Mouse (Mus musculus) MEL (cell line): ENCODE measurements around the gene Sorcs2. TPM values are rescaled to one million over a fixed set of nuclear protein-coding genes. Genes with fewer than 3 reads are reported as not detected.

ENCODE experiments used
- DNase-seq: peaks from one replicate; pipeline ENCODE4 v3.0.0; 2011; ENCODE audit warnings: low read depth, low spot score
- H3K27ac ChIP-seq: 2 replicates; pipeline ENCODE4 v1.5.1; 2012; ENCODE audit warnings: low read depth, mild to moderate bottlenecking, control low read depth, low read length, moderate library complexity; ENCODE audit not compliant: control insufficient read depth
- H3K27me3 ChIP-seq, 2 experiments: fragments of 150-350 bp in 1 of 2; sonication (generic) in 1 of 2; 2 replicates each; pipeline ENCODE4 v1.6.1; 2012; ENCODE audit warnings: low read length in 2 of 2, mild to moderate bottlenecking in 2 of 2, improper control_type of control experiment in 1 of 2, moderate library complexity in 1 of 2; ENCODE audit not compliant: insufficient read depth in 2 of 2, control insufficient read depth in 1 of 2
- H3K36me3 ChIP-seq, 2 experiments: 2 replicates each; pipeline ENCODE4 v1.6.1; 2012 to 2014; ENCODE audit warnings: low read length in 2 of 2, improper control_type of control experiment in 1 of 2, inconsistent platforms in 1 of 2, mild to moderate bottlenecking in 1 of 2; ENCODE audit not compliant: insufficient read depth in 2 of 2, control insufficient read depth in 1 of 2
- H3K4me1 ChIP-seq, 2 experiments: fragments of 150-350 bp in 1 of 2; sonication (generic) in 1 of 2; 2 replicates each; pipeline ENCODE4 v1.6.1; 2012; ENCODE audit warnings: low read length in 2 of 2, improper control_type of control experiment in 1 of 2, mild to moderate bottlenecking in 1 of 2; ENCODE audit not compliant: insufficient read depth in 2 of 2, control insufficient read depth in 1 of 2
- H3K4me3 ChIP-seq, 2 experiments: fragments of 150-350 bp in 1 of 2; sonication (generic) in 1 of 2; 2 replicates each; pipeline ENCODE4 v1.5.1; 2012; ENCODE audit warnings: low read depth in 2 of 2, low read length in 2 of 2, mild to moderate bottlenecking in 2 of 2, moderate library complexity in 2 of 2, control low read depth in 1 of 2, improper control_type of control experiment in 1 of 2; ENCODE audit not compliant: control insufficient read depth in 1 of 2, insufficient read depth in 1 of 2
- H3K79me2 ChIP-seq: 2 replicates; pipeline ENCODE4 v1.6.1; 2012; ENCODE audit warnings: mild to moderate bottlenecking, low read length, moderate library complexity; ENCODE audit not compliant: control insufficient read depth, poor library complexity, insufficient read depth
- H3K9ac ChIP-seq: 2 replicates; pipeline ENCODE4 v1.6.1; 2012; ENCODE audit warnings: low read depth, mild to moderate bottlenecking, control low read depth, low read length, moderate library complexity; ENCODE audit not compliant: control insufficient read depth, poor library complexity, severe bottlenecking
- H3K9me3 ChIP-seq: fragments of 150-350 bp; sonication (generic); replicated peaks from 2 replicates; pipeline ENCODE4 v1.6.1; 2012; ENCODE audit warnings: mild to moderate bottlenecking, low read length, improper control_type of control experiment, moderate library complexity; ENCODE audit not compliant: insufficient read depth
- CHD1 ChIP-seq: IDR thresholded peaks from 2 replicates; pipeline ENCODE4 v1.6.1; 2012; ENCODE audit warnings: low read depth, mild to moderate bottlenecking, inconsistent platforms, low read length, improper control_type of control experiment
- CHD2 ChIP-seq: IDR thresholded peaks from 2 replicates; pipeline ENCODE4 v1.6.1; 2011; ENCODE audit warnings: low read length, improper control_type of control experiment
- CTCF ChIP-seq, 3 experiments: IDR thresholded peaks in 2 of 3; conservative IDR thresholded peaks in 1 of 3; 2 replicates each; pipeline ENCODE4 v1.5.1; 2011 to 2012; ENCODE audit warnings: low read length in 3 of 3, low read depth in 2 of 3, mild to moderate bottlenecking in 2 of 3, improper control_type of control experiment in 1 of 3, inconsistent platforms in 1 of 3, mixed read lengths in 1 of 3, moderate library complexity in 1 of 3; ENCODE audit not compliant: control insufficient read depth in 1 of 3, insufficient read depth in 1 of 3, poor library complexity in 1 of 3, severe bottlenecking in 1 of 3
- E2F4 ChIP-seq: IDR thresholded peaks from 2 replicates; pipeline ENCODE4 v1.6.1; 2011; ENCODE audit warnings: low read depth, low read length, improper control_type of control experiment, borderline replicate concordance
- ELF1 ChIP-seq: IDR thresholded peaks from 2 replicates; pipeline ENCODE4 v1.6.1; 2014; ENCODE audit warnings: low read depth, mild to moderate bottlenecking, inconsistent platforms, low read length, improper control_type of control experiment, moderate library complexity
- EP300 ChIP-seq, 2 experiments: IDR thresholded peaks; 2 replicates each; pipeline ENCODE4 v1.6.1; 2011; ENCODE audit warnings: improper control_type of control experiment in 2 of 2, low read length in 2 of 2, low read depth in 1 of 2, mild to moderate bottlenecking in 1 of 2
- ETS1 ChIP-seq: IDR thresholded peaks from 2 replicates; pipeline ENCODE4 v1.6.1; 2012; ENCODE audit warnings: low read depth, mild to moderate bottlenecking, inconsistent platforms, low read length, improper control_type of control experiment, moderate library complexity
- GATA1 ChIP-seq: IDR thresholded peaks from 2 replicates; pipeline ENCODE4 v1.6.1; 2011; ENCODE audit warnings: low read depth, low read length, improper control_type of control experiment
- HCFC1 ChIP-seq: IDR thresholded peaks from 2 replicates; pipeline ENCODE4 v1.6.1; 2012; ENCODE audit warnings: low read depth, mild to moderate bottlenecking, inconsistent platforms, low read length, improper control_type of control experiment, moderate library complexity
- JUND ChIP-seq: IDR thresholded peaks from 2 replicates; pipeline ENCODE4 v1.6.1; 2011; ENCODE audit warnings: low read depth, mild to moderate bottlenecking, improper control_type of control experiment, low read length
- KAT2A ChIP-seq: conservative IDR thresholded peaks from 2 replicates; pipeline ENCODE4 v1.6.1; 2012; ENCODE audit warnings: low read depth, low read length, improper control_type of control experiment, inconsistent platforms
- MAFK ChIP-seq: IDR thresholded peaks from 2 replicates; pipeline ENCODE4 v1.6.1; 2011; ENCODE audit warnings: low read depth, mild to moderate bottlenecking, low read length, improper control_type of control experiment, borderline replicate concordance
- MAX ChIP-seq: IDR thresholded peaks from 2 replicates; pipeline ENCODE4 v1.6.1; 2011; ENCODE audit warnings: low read length, improper control_type of control experiment
- MEF2A ChIP-seq: IDR thresholded peaks from 2 replicates; pipeline ENCODE4 v1.6.1; 2014; ENCODE audit warnings: low read depth, mild to moderate bottlenecking, inconsistent platforms, low read length, improper control_type of control experiment; ENCODE audit not compliant: poor library complexity, insufficient replicate concordance, severe bottlenecking; ENCODE audit errors: extremely low read depth
- MYB ChIP-seq: IDR thresholded peaks from 2 replicates; pipeline ENCODE4 v1.6.1; 2011; ENCODE audit warnings: mild to moderate bottlenecking, low read depth, low read length, improper control_type of control experiment
- NRF1 ChIP-seq: IDR thresholded peaks from 2 replicates; pipeline ENCODE4 v1.6.1; 2014; ENCODE audit warnings: low read depth, mild to moderate bottlenecking, inconsistent platforms, low read length, improper control_type of control experiment, moderate library complexity; ENCODE audit not compliant: poor library complexity, insufficient read depth, severe bottlenecking
- POLR2AphosphoS2 ChIP-seq: IDR thresholded peaks from 2 replicates; pipeline ENCODE4 v1.6.1; 2011; ENCODE audit warnings: low read length, improper control_type of control experiment
- RCOR1 ChIP-seq: IDR thresholded peaks from 2 replicates; pipeline ENCODE4 v1.6.1; 2012; ENCODE audit warnings: low read depth, mild to moderate bottlenecking, inconsistent platforms, low read length, improper control_type of control experiment
- TAL1 ChIP-seq: IDR thresholded peaks from 2 replicates; pipeline ENCODE4 v1.6.1; 2012; ENCODE audit warnings: mild to moderate bottlenecking, inconsistent platforms, low read length, moderate library complexity, mixed read lengths
- TBP ChIP-seq: IDR thresholded peaks from 2 replicates; pipeline ENCODE4 v1.8.0; 2011; ENCODE audit warnings: low read depth, low read length, improper control_type of control experiment
- TCF12 ChIP-seq: IDR thresholded peaks from 2 replicates; pipeline ENCODE4 v1.6.1; 2014; ENCODE audit warnings: low read depth, mild to moderate bottlenecking, inconsistent platforms, low read length, improper control_type of control experiment, moderate library complexity
- UBTF ChIP-seq: IDR thresholded peaks from 2 replicates; pipeline ENCODE4 v1.6.1; 2012; ENCODE audit warnings: low read depth, mild to moderate bottlenecking, inconsistent platforms, low read length, improper control_type of control experiment, moderate library complexity, borderline replicate concordance; ENCODE audit not compliant: insufficient read depth
- USF1 ChIP-seq: IDR thresholded peaks from 2 replicates; pipeline ENCODE4 v1.6.1; 2014; ENCODE audit warnings: low read depth, mild to moderate bottlenecking, inconsistent platforms, low read length, improper control_type of control experiment, moderate library complexity
- USF2 ChIP-seq, 2 experiments: IDR thresholded peaks; 2 replicates each; pipeline ENCODE4 v1.6.1; 2011 to 2012; ENCODE audit warnings: improper control_type of control experiment in 2 of 2, low read length in 2 of 2, borderline replicate concordance in 1 of 2, inconsistent platforms in 1 of 2, low read depth in 1 of 2, mild to moderate bottlenecking in 1 of 2; ENCODE audit not compliant: insufficient read depth in 1 of 2
- ZC3H11A ChIP-seq: IDR thresholded peaks from 2 replicates; pipeline ENCODE4 v1.6.1; 2012; ENCODE audit warnings: low read depth, mild to moderate bottlenecking, inconsistent platforms, low read length, improper control_type of control experiment
- ZKSCAN1 ChIP-seq: IDR thresholded peaks from 2 replicates; pipeline ENCODE4 v1.6.1; 2012; ENCODE audit warnings: low read depth, mild to moderate bottlenecking, inconsistent platforms, low read length, improper control_type of control experiment, moderate library complexity
- ZMIZ1 ChIP-seq: IDR thresholded peaks from 2 replicates; pipeline ENCODE4 v1.6.1; 2012; ENCODE audit warnings: low read depth, mild to moderate bottlenecking, inconsistent platforms, low read length, improper control_type of control experiment, moderate library complexity
- ZNF384 ChIP-seq: IDR thresholded peaks from 2 replicates; pipeline ENCODE4 v1.6.1; 2012; ENCODE audit warnings: low read depth, mild to moderate bottlenecking, inconsistent platforms, low read length, improper control_type of control experiment
- polyA plus RNA-seq, 2 experiments: library from polyadenylated mRNA; stranded (reverse) in 1 of 2; unstranded in 1 of 2; fragments of >175 nt in 1 of 2; fragments of >200 nt in 1 of 2; gene quantifications; 2 replicates each; pipeline versions ENCODE4 v1.2.1 to v1.2.4; 2012; ENCODE audit warnings: low replicate concordance in 2 of 2, low read depth in 1 of 2; ENCODE audit not compliant: insufficient read length in 2 of 2, insufficient read depth in 1 of 2, missing spikeins in 1 of 2
- total RNA-seq: library from RNA; depleted of rRNA; stranded (reverse); fragments of 300-350 nt; gene quantifications from 2 replicates; pipeline ENCODE4 v1.2.3, GENCODE M21; 2012

The Sorcs2 gene
- total and polyA plus RNA-seq, 3 experiments: not detected

DNA sequence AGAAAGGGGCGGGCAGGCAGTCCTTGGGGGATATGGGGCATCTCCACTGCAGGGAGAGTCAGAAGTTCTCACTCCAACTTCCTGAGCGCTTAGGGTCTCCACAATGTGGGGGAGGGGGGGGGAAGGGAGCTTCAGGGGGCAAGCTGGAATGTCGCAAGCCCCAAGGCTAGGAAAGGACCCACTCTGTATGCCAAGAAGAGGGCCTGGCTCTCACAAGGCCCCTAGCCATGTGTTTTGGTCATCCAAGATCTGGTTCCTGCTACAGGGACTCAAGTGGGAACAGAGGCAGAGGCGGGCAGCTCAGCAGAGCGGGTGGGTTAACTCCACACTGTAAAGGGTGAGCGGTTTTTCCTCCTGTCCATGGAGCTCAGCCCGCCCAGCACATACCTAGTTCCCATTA, 37.6 kb downstream of the Sorcs2 start:
- no peak for TF ChIP-seq MAX
- no peak for TF ChIP-seq TAL1
- no peak for TF ChIP-seq TCF12
- TF ChIP-seq E2F4: no peak
- no peak for TF ChIP-seq ZNF384
- TF ChIP-seq MAFK: no peak
- no peak for TF ChIP-seq UBTF

DNA sequence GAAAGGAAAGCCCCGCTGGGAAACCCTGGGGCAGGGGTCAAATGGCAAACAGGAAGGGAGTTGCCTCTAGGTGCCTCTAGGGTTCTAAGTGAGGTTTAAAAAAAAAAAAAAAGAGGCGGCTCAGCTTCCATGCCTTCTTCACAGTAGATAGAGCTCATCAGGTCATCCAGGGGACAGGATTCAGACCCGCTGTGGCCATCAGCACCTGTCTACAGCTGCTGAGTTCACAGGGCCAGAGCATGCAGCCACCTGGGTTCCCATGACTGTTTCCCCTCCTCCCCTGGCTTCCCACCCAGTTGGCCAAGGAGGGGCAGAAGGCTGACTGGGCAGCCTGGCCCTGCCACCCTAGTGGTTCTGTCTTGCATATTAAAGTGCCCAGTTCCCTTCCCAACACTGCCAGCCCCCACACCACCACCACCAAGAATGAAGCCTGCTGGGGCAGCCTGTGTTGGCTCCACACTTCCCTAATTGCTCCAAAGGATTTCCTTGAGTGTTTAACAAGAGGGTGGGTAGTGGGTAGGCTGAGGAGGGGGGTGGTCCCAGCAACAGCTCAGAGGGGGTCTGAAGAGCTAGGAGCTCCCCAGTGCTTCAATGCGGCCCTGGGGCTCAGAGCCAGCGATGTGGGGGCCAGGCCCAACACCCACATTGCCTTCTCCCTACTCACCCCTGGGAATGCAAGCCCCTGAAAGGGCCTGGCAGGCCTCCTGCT, 38.2 kb downstream of the Sorcs2 start:
- Histone ChIP-seq H3K27ac (no peak overlapping the region), H3K4me1 (no peaks in the 10 kb centered on the region)

More for the DNA sequence above, 37.6 kb downstream of the Sorcs2 start:
- Histone ChIP-seq H3K4me3 (no peak overlapping the region), H3K9ac (no peak overlapping the region), H3K4me1 (no peaks in the 10 kb centered on the region), H3K27me3 (no peaks in the 10 kb centered on the region), H3K9me3 (no peaks in the 10 kb centered on the region), H3K79me2 (no peaks in the 10 kb centered on the region), H3K27ac (no peak overlapping the region), H3K36me3 (no peaks in the 10 kb centered on the region)
- DNase-seq: no peak

DNA sequence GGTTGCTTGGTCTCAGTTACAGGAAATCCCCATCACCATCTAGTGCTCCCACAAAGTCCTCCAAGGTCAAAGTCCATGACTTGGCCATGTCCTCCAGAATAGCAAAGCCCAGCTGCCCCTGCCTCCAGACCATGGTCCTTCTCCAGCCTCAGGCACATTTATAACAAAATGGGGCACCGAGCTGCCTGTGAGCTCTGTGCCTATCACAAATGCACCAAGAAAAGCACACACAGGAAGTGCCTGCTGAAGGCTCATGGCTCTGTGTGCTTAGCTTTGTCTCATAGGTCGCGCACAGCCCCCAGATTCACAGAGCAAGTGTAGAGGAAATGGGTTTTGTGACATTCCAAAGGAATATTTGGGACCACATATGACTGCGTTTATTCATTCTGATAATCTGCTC, 39.8 kb downstream of the Sorcs2 start:
- Histone ChIP-seq H3K36me3 (no peaks in the 10 kb centered on the region), H3K4me3 (no peak overlapping the region), H3K27ac (no peak overlapping the region), H3K9me3 (no peaks in the 10 kb centered on the region), H3K9ac (no peak overlapping the region), H3K4me1 (no peaks in the 10 kb centered on the region), H3K27me3 (no peaks in the 10 kb centered on the region), H3K79me2 (no peaks in the 10 kb centered on the region)
- no peak for DNase-seq
- TF ChIP-seq JUND (no peak), RCOR1 (no peak), ZNF384 (no peak), ETS1 (no peak), EP300 (IDR thresholded peaks at IDR 0.05; ENCODE audit: low read depth in 1 of 2, low read length in 2 of 2) (no peak), NRF1 (no peak), TBP (no peak), CHD1 (no peak), ELF1 (no peak), CHD2 (no peak), POLR2AphosphoS2 (no peak), CTCF (IDR thresholded peaks at IDR 0.05 in 2 of 3, conservative IDR thresholded peaks at IDR 0.05 in 1 of 3; ENCODE audit: control insufficient read depth in 1 of 3, insufficient read depth in 1 of 3, low read depth in 2 of 3, low read length in 3 of 3, poor library complexity in 1 of 3, severe bottlenecking in 1 of 3) (no peak), GATA1 (no peak), USF1 (no peak), ZMIZ1 (no peak)

More for the DNA sequence above, 38.2 kb downstream of the Sorcs2 start:
- Histone ChIP-seq H3K9ac (no peak overlapping the region), H3K79me2 (no peaks in the 10 kb centered on the region), H3K36me3 (no peaks in the 10 kb centered on the region), H3K9me3 (no peaks in the 10 kb centered on the region), H3K27me3 (no peaks in the 10 kb centered on the region), H3K4me3 (no peak overlapping the region)
- DNase-seq: no peak
- TF ChIP-seq MAX (no peak), MEF2A (no peak), ZKSCAN1 (no peak), EP300 (IDR thresholded peaks at IDR 0.05; ENCODE audit: low read depth in 1 of 2, low read length in 2 of 2) (no peak), ETS1 (no peak), MYB (no peak), USF1 (no peak), NRF1 (no peak), ZC3H11A (no peak), UBTF (no peak), GATA1 (no peak), HCFC1 (no peak), ZMIZ1 (no peak), USF2 (IDR thresholded peaks at IDR 0.05; ENCODE audit: borderline replicate concordance in 1 of 2, insufficient read depth in 1 of 2, low read depth in 1 of 2, low read length in 2 of 2) (no peak), TAL1 (no peak), KAT2A (no peak)
